Mouse (Mus musculus): Measurements from ENCODE around the gene Zmat1.
A peak's percentile ranks its signal among the peaks of the same experiment; 100 is the strongest.
"Not testable (repeated sequence)": the region's sequence is repeated elsewhere in the genome, so short reads cannot be mapped to it uniquely, and the experiment has no call there.

The Zmat1 gene

GRCm38 (mm10) chrX:135008720-135009470 is at the start of gene Zmat1:
Gene Zmat1 (minus strand): TSS chrX:135009209.
- peak; percentile 74 for DNase-seq

GRCm38 (mm10) chrX:135053939-135054338 is 44.9 kb upstream of the Zmat1 start:
- not testable (repeated sequence) for DNase-seq

- peak; percentile 19 for DNase-seq
These were observed 27.0 kb upstream of the Zmat1 start for GRCm38 (mm10) chrX:135035962-135036375.

- no peak for DNase-seq
These were observed 16.1 kb upstream of the Zmat1 start for GRCm38 (mm10) chrX:135025135-135025534.

- DNase-seq = no peak
These were observed 2.4 kb upstream of the Zmat1 start for GRCm38 (mm10) chrX:135011381-135011780.

- DNase-seq = no peak
These were observed 434 bp upstream of the Zmat1 start for GRCm38 (mm10) chrX:135009471-135009815.

- DNase-seq = no peak
These were observed 988 bp downstream of the Zmat1 start for GRCm38 (mm10) chrX:135008021-135008420.

- DNase-seq = no peak
These were observed 44.5 kb downstream of the Zmat1 start, which contains the start of gene Nxf2 for GRCm38 (mm10) chrX:134964546-134964945. Gene Nxf2 (minus strand): TSS chrX:134964754.

- peak; percentile 68 for DNase-seq
These were observed 45.5 kb downstream of the Zmat1 start for GRCm38 (mm10) chrX:134963305-134964094.

GRCm38 (mm10) chrX:134930361-134930760 is 78.6 kb downstream of the Zmat1 start:
- peak; percentile 51 for DNase-seq

GRCm38 (mm10) chrX:134929927-134930326 is 79.1 kb downstream of the Zmat1 start:
- DNase-seq = no peak

- peak; percentile 33 for DNase-seq
These were observed 84.0 kb downstream of the Zmat1 start for GRCm38 (mm10) chrX:134925058-134925457.

GRCm38 (mm10) chrX:134923675-134924424 is 85.2 kb downstream of the Zmat1 start:
- no peak for DNase-seq

All from right cerebral cortex, postnatal 4 days (tissue).